Mouse (Mus musculus) frontal cortex, adult 2 months (tissue): ENCODE results near the gene Cdadc1. TPM values are rescaled to one million over a fixed set of nuclear protein-coding genes. Genes with fewer than 3 reads are reported as not detected.
"Not testable (repeated sequence)": the region's sequence is repeated elsewhere in the genome, so short reads cannot be mapped to it uniquely, and the experiment has no call there.

Experiments
- DNase-seq, 2 experiments: peaks; one replicate each; pipeline ENCODE4 v3.0.0; 2022; ENCODE audit warnings: low spot score in 1 of 2; ENCODE audit errors: extremely low spot score in 1 of 2
- polyA plus RNA-seq: library from polyadenylated mRNA; depleted of rRNA; stranded (reverse); fragments of >200 nt; gene quantifications from 2 replicates; pipeline ENCODE4 v1.2.3, GENCODE M21; 2012

Gene Cdadc1
- polyA plus RNA-seq, 1 experiment, result 30.5 TPM

DNA sequence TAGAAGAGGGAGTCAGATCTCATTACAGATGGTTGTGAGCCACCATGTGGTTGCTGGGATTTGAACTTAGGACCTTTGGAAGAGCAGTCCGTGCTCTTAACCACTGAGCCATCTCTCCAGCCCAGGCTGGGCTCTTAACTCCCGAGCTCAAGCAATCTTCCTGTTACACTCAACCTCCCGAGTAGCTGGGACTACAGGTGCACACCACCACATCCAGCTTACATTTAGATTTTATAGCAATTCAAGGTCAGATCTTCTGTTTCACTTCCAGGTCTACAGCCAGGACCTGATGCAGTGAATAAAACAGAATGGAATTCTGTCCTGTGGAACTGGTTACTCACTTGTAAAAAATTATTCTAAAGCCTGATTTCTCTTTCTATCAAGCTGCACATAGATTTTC is 16.4 kb upstream of the Cdadc1 start:
- DNase-seq, result not testable (repeated sequence)

DNA sequence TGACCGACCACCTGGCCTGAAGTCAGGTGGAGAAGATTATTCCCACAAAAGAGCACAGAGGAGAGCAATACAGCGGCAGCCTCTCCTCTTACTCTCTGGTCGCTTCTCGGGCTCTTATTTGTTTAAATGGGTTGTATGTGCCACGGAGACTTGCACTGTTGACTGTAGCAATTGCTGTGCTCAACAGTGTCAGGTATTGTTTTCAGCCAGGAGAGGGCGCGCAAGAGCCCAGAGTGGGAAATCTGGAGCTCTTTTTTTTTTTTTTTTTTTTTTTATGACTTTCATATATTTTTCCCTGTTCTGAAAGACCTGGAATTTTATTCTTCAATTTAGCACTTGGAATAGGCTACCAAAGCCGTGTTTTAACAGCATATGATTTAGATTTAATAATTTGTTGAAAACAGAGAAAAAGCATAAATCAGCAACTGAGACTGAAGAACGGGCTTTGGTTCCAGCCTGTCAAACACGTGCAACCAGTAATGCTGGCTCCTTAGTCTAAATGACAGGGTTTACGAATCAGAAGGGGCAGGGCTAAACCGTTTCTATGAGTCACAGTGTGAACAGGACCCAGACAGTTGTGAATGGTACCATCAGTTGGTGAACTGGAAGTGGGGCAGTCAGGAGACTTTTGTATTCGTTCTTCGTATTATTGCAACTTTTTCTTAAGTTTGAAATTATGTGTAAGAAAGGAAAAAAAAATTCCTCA is 15.3 kb upstream of the Cdadc1 start:
- DNase-seq, result peak in 1 of 2 experiments; percentile 78

DNA sequence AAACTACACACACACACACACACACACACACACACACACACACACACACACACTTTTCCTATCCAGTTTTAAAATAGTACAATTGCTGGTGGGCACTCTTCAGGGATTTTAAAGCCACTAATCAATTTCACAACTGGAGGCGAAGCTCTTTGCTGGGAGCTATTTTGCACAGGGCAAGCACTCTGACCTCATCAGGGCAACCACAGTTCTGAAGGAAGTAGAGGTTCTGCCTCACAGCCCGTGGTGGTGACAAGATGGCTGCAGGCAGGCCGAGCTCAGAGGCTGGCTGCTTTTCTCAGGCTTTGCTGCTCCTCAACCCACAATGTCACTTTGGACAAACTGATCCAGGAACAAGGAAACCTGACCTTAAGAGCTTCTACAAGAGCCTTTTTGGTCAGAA is 9.3 kb upstream of the Cdadc1 start:
- DNase-seq, result no peak

DNA sequence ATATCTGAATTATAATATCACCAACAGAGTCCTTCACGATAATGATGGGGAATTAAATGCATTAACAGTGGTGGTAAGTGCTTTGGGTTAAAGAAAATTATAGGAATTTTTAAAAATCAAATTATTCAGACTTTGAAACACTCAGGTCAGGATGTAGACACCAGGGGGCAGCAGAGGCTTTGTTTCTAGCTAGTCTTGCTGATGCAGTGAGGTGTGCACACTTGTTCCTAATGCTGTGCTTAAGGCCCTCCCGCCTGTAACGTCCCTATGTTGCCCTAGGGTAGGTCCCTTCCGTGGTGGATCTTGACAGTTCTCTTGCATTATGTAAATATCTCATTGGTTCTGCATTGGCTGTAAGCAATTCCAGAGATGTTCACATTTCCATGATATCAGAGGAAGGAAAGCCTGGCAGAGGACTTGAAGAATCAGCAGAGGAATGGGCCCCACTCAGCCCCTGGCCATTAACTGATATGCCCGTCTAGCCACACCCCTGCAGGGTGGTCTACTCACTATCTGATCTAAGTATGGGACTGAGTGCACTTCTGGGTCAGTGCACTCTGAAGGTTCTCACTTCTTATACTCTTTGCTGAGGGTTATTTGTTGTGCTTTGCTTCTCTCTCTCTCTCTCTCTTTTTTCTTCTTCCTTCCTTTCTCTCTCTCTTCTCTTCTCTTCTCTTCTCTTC is 8.1 kb upstream of the Cdadc1 start:
- DNase-seq, result peak in 1 of 2 experiments; percentile 89

DNA sequence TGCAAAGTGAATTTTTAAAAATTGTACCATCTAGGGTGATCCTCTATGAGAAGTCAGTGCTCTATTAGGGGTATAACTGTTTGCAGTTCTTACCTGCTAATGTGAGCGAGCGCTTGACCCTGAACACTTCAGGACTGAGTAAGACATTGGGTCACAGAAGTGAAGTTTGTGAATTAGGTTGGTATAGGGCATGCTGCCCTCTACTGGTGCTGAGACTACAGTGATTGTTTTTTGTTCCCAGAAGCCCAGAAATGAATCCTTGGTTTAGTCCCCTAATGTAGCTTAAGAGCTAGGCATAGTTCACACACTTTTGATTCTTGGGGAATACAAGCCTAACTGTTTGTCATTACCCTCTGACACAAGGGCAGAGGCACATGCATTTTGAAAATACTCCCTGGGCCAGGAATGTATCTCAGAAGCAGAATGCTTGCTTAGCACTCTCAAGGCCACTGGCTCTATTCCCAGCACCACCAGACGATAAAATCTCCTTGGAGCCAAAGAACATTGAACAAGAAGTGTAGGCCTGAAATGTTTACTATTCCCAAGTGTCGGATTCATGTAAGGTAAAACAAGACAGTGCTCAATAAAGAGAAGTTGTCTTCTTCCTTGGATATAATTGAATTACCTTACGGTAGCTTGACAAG is 6.4 kb upstream of the Cdadc1 start:
- peak in 1 of 2 experiments; percentile 59 for DNase-seq

DNA sequence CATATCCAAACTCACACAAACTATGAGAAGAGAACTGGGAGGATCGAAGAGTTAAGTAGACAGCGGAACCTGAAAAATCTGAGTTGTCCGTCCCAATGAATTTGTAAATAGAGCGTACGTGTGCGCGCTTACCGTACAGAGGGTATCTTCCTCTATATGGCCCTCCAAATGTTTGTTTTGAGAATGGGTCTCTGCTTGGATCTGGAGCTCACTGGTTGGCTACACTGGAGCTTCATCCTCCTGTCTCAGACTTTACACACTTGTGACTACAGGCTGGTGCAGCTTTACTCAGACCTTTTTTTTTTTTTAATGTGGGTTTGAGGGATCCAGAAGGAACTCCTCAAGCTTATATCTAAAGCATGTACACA is 485 bp upstream of the Cdadc1 start:
- DNase-seq, result no peak

DNA sequence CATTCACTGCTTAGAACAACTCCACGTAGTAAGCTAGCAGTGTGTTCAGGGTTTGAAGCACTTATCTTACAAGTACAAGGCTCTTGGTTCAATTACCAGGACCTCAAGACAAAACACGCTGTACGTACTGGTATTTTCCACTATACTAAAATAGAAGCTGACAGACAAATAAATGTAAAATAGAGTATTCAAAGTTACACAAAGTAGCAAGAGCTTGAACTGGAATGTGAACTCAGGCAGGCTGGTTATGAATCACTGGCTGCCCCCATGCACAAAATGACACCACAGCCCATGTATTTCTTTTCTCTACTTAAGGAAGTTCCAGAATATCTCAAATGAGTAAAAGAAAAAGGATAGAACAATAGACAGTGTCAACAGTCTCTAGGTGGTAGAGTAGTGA is 2.8 kb downstream of the Cdadc1 start:
- DNase-seq, result no peak

DNA sequence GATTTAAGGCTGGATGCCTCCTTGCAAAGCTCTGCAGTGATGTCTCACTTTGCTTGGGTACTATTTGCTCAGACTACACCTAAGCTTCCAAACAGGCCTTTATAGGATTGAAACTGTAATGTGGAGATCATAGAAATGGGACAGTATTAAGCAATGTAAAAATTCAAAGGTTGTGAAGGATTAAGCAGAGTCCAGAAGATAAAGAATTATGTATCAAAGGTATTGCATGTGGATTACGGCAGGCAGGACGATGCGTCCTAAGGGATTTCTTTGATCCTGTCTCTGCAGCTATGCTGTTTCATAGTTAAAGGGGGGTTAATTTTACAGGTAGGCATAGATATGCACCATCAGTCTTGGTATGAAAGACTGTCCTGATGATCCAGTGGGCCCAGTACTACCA is 5.2 kb downstream of the Cdadc1 start:
- DNase-seq, result no peak

DNA sequence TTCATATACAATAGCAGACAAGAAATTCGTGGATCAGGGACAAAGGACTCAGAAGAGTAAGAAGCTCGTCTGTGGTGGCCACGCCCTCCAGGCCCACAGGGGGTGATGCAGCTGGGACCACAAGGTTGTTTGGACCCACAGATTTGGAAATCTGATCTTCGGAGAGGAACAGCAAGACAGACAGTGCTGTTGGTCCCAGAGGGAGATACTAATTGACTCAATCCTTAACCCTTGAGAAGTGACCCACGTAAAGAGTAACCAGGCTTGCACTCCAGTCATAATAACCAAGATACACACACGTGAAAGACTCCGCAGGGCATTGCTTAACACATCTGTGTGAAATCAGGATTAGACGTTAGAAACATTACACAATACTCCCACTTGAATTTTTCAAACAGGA is 5.9 kb downstream of the Cdadc1 start:
- DNase-seq, result no peak

DNA sequence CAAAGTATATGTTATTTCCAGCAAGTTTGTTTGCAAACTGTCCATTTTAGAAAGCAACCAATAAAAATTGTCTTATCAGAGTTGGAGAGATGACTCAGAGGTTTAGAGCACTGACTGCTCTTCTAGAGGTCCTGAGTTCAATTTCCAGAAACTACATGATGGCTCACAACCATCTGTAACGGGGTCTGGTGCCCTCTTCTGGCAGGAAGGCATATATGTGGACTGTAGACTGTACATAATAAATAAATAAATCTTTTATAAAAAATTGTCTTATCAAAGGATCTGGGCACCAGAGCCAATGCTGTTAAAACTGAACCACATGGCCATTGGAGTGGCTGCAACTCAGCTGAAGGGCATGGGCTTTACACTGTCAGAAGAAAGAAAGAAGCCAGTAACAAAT is 7.1 kb downstream of the Cdadc1 start:
- peak in 1 of 2 experiments; percentile 28 for DNase-seq

DNA sequence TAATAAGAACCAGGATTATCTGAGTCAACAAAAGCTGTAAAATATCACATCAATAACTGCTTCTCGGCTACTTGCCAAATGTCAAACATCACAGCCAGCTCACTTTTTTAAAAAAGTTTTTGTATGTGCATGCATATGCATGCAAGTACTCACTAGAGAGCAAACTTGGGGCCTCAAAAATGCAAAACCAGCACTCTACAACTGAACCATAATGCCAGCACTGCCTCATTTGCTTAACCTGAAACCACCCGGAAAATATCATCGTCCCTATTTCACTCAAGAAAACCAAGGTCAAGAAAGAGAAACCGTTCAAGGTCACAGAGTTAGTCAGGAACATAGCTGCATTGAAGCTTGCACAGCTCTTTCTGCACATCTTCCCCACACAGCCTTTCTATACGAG is 21.4 kb downstream of the Cdadc1 start:
- no peak for DNase-seq

DNA sequence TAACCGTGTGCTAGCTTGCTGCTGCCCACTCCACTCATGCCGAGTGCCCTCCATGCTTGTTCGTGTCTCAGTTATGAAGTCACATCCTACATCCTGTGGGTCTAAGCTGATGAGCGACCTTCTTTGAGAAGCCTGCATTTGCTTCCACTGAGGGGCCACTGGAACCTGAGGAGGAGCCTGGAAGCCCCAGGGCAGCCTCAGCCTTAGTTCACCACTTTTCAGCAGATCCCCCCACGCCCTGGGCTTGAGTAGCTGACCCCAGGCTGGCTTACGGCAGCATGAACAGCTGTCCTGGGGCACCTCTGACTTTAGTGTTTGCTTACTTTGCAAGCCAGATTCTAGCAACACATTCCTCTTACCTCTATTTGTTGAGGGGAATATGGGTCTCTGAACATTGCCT is 31.0 kb downstream of the Cdadc1 start:
- DNase-seq, result no peak

DNA sequence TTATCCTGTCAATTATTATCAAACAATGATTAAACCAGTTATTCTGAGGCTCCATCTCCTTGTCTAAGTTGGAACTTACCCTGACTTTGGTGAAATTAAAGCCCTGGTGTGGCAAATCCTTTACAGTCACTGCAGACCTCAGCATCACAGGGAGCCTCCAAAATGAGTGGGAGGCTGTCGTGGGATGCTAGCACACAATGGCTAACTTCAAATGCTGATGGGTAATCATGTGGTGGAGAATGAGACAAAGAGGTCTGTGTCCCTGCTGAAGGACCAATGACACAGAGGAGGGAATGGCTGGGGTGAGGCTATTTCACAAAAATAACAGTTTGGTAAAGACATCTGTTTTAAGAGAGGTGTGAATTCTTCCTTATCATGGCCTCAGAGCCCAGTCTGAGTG is 39.9 kb downstream of the Cdadc1 start:
- DNase-seq, result no peak

DNA sequence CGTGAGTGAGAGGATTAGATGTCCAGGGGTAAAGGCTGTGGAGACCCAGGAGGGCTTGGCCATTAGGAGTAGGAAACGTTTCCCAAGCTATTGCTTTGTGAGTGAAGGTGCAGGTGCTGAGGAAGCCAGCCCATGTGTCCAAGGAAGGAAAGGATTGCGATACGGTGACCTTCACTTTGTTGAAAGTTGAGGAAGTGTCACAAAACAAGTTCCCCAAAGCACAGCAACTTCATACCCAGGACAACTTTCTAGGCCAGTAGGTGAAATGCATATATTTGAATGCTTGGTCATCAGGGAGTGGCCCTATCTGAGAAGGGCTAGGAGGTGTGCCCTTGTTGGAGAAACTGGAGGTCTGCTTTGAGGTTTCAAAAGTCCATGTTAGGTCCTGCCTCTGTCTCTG is 40.7 kb downstream of the Cdadc1 start:
- DNase-seq, result no peak

DNA sequence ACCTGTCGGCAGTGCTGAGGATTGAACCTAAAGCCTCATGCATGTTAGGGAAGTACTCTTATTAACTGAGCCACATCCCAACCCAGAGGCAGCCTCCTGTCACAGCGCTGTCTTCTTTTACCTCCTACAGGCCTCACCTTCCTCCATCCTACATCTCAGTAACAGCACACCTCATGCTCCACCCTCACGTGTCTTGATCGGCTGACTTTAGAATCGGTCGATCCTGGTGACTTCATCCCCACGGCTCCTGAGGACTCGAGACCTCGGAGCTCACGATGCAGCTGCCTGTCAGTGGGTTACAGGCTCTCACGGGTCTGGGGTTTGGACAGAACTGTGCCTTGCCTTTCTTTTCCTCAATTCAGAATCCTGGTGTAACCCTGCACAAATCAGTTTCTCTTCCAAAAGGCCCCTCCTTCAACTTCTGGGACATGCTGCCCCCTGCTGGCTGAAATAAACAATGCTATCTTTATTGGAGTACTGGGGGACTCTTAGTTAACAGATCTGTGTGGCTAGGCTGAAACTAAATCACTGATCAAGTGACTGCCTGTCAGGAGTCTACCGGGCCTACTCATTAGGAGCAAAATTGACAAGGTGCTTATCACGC is 41.7 kb downstream of the Cdadc1 start:
- peak; percentile 46 to 95 for DNase-seq

DNA sequence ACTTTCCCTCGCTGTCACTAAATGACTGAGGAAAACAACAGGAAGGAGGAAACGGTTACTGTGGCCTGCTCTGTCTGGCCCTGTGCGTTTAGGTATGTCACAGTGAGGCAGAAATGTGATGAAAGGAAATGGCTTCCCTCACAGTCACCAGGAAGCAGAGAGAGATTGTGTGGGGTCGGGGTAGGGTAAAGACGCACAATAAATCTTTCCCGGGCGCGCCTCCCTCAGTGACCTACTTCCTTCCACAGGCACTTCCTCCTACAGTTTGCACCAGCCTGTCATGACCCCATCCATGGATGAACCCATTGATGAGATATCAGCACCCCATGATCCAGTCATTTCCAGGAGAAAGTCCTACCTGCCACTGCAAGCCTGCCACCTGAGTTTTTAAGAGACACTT is 42.7 kb downstream of the Cdadc1 start:
- no peak for DNase-seq

DNA sequence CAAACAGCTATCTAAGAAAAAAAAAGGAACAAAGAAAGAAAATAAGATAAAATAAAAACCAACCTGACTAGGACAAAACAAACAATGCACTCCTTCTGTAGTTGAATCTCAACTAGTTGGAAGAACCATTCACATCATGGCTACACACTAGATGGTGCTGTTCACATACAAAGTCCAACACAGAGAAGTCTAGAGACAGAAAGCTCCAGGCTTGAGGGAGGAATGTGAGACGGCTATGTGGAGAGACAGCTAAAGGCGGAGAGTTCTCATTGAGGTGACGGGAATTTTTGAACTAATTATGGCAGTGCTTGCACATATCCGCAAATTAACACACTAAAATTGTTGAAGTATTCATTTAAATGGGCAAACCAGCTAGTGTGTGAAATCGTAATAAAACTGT is 43.7 kb downstream of the Cdadc1 start:
- peak in 1 of 2 experiments; percentile 21 for DNase-seq

DNA sequence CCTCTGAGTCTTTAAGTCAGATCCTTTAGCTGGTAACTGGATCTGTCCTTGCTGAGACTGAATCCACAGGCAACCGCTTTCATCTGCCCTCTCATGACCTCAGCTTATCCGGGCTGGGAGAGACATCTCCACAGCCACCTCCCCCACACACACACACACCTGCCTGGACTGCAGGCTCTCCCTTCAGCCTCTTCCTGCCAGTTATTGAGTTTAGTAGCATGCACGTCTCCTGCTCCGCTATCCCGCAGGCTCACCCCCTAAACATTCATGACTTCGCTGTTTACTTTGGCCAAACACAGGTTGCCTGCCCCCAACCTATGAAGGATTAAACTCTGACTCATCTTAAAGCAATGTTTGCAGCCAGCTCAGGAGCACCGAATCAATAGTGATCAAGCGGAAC is 45.8 kb downstream of the Cdadc1 start:
- DNase-seq, result no peak

DNA sequence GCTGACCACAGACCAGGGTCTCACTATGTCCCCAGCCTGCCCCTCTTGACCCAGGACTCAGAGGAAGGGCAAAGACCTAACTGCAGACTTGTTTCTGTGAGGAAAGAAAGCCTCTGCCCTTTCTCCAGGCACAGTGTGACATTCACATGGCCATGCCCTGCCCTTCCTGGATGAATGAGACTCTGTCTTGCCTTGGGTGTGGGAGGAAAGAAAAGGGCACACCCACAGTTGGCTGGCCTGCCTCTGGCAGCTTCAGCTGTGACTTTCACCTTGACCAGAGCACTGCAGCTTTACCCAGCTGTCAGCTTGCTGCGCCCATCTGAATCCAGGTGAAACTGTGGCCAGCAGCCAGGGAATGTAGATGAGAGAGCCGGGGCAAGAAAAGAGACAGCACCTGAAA is 46.9 kb downstream of the Cdadc1 start:
- no peak for DNase-seq

DNA sequence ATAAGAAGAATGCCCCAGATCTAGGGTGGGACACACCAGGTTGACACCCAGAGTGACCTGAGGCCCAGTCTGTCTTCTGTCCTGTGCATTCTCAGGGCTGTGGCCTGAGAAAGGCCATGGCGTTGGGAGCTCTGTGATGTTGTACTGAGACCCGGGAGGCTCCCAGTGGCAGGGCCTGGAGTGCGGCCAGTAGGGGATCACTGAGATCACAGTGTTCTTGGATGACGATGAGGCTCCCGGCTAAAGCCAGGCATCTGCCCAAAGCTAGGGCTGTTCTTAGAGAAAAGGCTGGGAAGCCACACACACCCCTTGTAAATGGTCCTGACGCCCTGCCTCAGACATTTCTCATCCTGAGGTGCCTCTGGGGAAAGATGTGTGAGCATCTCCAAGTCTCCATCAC is 48.7 kb downstream of the Cdadc1 start:
- DNase-seq, result no peak

DNA sequence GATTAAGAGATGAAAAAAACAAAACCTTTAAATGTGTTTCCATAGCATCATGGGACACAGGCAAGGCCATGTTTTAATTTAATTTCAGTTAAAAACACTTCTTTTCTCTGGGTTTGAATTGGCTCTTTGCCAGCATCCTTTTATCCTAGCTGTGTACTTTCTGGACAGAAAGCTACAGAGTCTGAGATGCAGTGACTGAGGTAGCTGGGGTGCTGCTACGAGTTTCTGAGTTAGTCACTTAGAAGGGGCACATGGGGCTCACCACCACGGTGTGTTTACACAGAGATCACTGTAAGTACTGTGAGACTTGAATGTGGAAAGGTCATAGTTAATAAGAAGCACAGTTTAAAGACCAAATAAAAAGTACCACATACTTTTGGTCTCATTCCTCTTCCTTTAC is 49.2 kb downstream of the Cdadc1 start:
- DNase-seq, result no peak

DNA sequence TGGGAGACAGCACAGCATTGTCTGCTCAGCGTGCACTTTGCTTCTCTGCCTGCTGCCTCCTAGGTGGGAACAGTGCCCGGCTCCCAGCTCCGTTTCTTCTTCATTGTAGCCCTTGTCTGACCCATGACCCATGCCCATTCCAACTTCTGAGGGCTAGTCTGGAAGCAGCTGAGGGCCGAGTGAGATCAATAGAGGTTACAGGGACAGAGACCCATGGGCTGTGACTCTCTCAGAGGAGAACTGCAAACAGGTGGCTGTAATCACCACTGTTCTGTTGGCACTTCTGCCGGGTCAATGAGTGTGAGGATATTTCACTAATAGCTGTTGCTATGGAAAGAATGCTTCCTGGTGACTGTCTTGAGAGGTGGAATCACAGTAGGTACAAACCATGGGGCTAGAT is 50.2 kb downstream of the Cdadc1 start:
- DNase-seq, result no peak
